Mouse (Mus musculus) myocyte (in vitro differentiated cells): ENCODE measurements around the gene Rtn2.

Experiments used
- CEBPB ChIP-seq: IDR thresholded peaks from 2 replicates; pipeline ENCODE4 v1.6.1; 2011; ENCODE audit warnings: mild to moderate bottlenecking, moderate library complexity; ENCODE audit not compliant: poor library complexity, insufficient read depth, severe bottlenecking
- MAX ChIP-seq: IDR thresholded peaks from one replicate; pipeline ENCODE4 v1.6.1; 2011; ENCODE audit warnings: low read depth, mild to moderate bottlenecking, control low read depth
- MYOD1 ChIP-seq, 3 experiments: IDR thresholded peaks; one replicate each; pipeline ENCODE4 v1.6.1; 2011; ENCODE audit warnings: control low read depth in 2 of 3, low read depth in 2 of 3, mild to moderate bottlenecking in 2 of 3, moderate library complexity in 1 of 3; ENCODE audit not compliant: insufficient read length in 2 of 3, control insufficient read depth in 1 of 3
- MYOG ChIP-seq, 3 experiments: IDR thresholded peaks; one replicate each; pipeline ENCODE4 v1.6.1; 2011; ENCODE audit warnings: control low read depth in 2 of 3, low read depth in 2 of 3, mild to moderate bottlenecking in 2 of 3; ENCODE audit not compliant: insufficient read length in 2 of 3, control insufficient read depth in 1 of 3, insufficient read depth in 1 of 3
- POLR2A ChIP-seq: IDR thresholded peaks from one replicate; pipeline ENCODE4 v1.6.1; 2011; ENCODE audit warnings: low read depth, mild to moderate bottlenecking, control low read depth, moderate library complexity; ENCODE audit not compliant: insufficient read length
- REST ChIP-seq: IDR thresholded peaks from one replicate; pipeline ENCODE4 v1.6.1; 2011; ENCODE audit warnings: mild to moderate bottlenecking, control low read depth, moderate library complexity; ENCODE audit not compliant: insufficient read depth, insufficient read length
- USF1 ChIP-seq: IDR thresholded peaks from one replicate; pipeline ENCODE4 v1.6.1; 2011; ENCODE audit warnings: low read depth, mild to moderate bottlenecking, control low read depth, moderate library complexity

GRCm38 (mm10) chr7:19344237-19344847, 61.9 kb downstream of the Rtn2 start, which contains the start of gene Ercc1:
- no peak for TF ChIP-seq CEBPB
- no peak for TF ChIP-seq POLR2A
- TF ChIP-seq REST, result no peak
- peak in 2 of 3 experiments; percentile 83 to 86 for TF ChIP-seq MYOD1 (IDR thresholded peaks at IDR 0.05; ENCODE audit: control insufficient read depth in 1 of 3, insufficient read length in 2 of 3, low read depth in 2 of 3)
- TF ChIP-seq USF1, result no peak
- TF ChIP-seq MYOG (IDR thresholded peaks at IDR 0.05; ENCODE audit: control insufficient read depth in 1 of 3, insufficient read depth in 1 of 3, insufficient read length in 2 of 3, low read depth in 2 of 3), result peak in 1 of 3 experiments; percentile 41
- no peak for TF ChIP-seq MAX
